Mouse (Mus musculus) gonadal fat pad, adult 2 months (tissue): ENCODE data around the gene Gpn2. TPM values are rescaled to one million over a fixed set of nuclear protein-coding genes. Genes with fewer than 3 reads are reported as not detected.

ENCODE experiments used
- DNase-seq: peaks from one replicate; pipeline ENCODE4 v3.0.0-alpha.2; 2012; ENCODE audit warnings: low read depth
- polyA plus RNA-seq: library from polyadenylated mRNA; depleted of rRNA; stranded (reverse); fragments of >200 nt; gene quantifications from 2 replicates; pipeline ENCODE4 v1.2.3, GENCODE M21; 2012; rRNA removed

Gpn2 gene
- polyA plus RNA-seq, 1 experiment, result 39.1 TPM

DNA sequence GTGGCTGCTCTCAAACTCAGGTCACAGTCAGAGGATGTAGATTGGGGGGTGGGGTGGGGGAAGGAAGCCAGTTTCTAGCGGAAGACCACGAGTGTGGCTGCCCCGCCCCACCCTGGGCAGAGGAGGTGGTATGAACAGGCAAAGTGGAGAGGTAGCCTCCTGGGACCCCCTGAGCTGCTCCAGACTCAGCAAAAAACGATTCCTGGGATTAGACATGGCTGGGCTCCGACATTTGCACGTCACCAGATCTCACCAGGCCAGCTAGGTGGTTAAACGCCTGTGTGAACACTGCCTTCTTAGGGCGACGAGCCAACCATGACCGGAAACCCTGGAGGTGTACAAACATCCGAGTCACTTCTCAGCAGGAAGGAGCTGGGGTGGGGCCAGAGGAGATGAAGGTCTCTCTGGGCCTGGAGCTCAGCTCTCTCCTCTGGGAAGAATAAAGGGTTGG is 41.5 kb downstream of the Gpn2 start:
- no peak for DNase-seq

DNA sequence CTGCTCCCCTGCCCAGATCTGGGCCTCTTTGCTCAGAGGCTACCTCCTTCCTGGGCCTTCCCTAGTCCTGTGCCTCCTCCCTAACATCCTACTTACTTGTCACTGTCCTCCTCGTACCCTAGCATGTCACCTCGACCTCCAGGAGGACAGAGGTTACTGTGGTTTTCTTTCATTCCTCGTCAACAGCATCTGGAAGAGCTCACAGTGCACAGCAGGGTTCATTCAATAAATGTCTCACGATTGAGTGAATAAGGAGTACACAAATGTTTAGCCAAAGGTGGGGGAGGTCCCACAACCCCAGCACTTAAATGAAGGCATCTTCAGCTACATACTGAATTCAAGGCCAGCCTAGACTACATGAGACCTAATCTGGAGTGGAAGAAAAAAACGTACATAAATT is 42.1 kb downstream of the Gpn2 start:
- DNase-seq, result no peak

DNA sequence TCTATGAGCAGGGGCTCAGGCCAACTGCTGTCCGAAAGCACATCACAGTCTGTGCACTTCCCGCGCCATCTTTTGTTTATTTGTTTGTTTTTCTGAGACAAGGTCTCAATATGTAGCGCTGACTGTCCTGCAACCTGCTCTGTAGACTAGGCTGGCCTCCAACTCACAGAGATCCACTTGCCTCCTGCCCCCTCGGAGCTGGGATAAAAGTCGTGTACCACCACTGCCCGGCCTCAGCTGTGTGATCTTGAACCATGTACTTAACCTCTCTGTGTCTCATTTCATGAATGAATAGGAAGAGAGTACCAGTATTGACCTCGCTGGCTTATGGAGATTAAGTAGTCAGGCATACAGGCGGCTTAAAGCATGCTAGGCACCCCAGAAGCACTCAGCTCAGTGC is 42.5 kb downstream of the Gpn2 start:
- no peak for DNase-seq

DNA sequence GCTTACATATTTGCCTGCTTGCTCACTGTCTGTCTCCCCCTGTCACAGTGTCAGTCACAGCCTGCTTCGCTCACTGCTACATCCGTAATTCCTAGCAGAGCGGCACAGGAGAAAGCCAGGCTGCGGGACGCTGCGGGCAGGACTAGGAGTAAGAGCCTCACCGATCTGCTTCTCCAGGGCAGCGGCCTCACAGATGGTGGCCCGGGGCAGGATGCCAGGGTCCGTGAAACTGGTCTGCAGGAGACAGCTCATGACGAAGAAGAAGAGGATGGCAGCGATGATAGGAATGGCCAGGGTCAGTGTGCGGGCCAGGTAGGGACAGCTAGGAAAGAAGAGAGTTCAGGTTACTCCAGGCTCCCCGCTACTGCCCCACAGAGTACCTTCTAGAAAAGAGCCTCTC is 42.9 kb downstream of the Gpn2 start:
- no peak for DNase-seq

DNA sequence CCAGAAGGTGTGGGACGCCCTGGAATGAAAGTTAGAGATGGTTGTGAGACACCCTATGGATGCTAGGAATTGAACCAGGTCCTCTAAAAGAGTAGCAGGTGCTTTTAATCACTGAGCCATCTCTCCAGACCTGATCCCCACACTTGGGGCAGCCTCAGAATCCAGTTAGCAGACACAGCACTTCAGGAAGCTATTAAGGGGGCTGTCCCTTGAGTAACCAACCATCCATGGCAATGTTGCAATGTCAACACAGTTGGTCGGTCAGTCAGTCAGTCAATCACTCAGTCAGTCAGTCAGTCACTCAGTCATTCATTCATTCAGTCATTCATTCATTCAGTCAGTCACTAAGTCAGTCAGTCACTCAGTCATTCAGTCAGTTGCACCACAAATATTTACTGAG is 44.4 kb downstream of the Gpn2 start:
- no peak for DNase-seq

DNA sequence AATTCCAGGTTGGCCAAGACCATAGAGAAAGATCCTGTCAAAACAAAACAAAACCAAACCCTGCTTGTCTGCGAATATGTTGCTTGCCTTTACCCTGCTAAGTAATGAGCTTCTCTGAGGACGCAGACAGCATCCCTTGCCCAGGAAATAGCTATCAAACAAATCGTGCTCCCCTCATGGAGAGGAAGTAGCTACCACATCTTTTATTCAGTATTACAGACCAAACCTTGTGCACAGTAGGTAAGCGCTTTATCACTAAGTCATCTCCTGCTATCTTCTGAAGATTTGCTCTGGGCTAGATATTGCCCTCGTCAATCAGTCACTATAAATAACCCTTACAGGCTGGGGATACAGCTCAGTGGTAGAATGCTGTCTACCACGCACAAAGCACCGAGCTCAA is 45.0 kb downstream of the Gpn2 start:
- no peak for DNase-seq

DNA sequence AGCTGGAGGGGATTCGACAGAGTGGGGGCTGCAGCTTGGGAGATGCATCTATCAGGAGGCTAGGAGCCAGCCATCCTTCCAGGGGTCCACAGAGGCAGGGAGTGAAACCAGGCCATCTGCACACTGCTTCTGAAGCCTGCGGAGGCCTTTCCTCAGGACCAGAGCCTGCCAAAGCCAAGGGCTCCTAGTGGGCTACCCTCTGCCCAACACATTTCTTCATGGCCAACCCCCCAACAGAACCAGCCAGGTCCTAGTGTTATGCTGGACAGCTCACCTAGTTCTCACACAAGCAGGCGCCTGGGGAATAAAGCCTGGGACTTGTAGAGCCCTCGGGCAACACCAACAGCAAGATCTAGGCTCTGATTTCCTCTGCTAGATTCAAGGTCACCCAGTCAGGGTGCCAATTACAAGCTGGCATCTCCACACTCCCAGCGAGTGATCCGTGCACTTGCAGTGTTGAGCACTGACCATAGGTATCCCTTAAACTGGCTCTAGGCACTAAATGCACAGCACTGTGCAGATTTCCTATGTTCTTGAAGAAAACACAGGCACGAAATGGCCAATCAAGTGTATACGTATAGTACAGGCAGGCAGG is 46.3 kb downstream of the Gpn2 start:
- DNase-seq, result no peak

DNA sequence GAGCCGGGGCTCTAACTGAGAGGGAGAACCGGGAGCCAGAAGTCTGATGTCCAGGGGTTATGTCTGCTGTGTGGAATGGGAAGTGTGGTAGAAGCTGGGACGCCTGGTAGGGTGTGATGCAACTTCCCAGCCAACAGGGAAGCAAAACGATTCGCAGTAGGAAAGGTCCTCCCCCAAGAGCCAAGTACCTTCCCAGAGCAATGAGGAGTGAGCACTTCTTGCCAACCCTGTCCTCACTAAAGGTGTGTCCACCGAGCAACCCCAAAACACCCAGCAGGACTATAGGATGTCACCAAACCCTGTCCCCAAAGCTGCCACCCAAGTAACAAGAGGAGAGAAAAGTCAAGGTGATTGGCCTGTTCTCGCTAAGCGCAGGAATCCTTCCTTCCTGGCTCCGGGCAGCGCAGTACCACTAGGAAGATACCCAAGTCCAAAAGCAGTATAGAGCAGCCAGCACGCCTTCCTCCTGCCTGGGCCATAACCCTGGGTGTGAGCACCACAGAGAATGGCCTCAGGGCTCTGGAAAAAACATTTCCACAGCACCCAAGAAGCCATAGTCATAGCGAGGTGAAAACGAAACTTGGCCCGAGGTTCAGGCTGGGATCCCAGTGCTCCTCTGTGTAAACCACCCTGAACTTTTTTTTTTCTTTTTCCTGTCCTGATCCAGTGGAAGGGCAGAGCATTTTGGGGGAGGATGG is 47.1 kb downstream of the Gpn2 start:
- DNase-seq, result no peak

DNA sequence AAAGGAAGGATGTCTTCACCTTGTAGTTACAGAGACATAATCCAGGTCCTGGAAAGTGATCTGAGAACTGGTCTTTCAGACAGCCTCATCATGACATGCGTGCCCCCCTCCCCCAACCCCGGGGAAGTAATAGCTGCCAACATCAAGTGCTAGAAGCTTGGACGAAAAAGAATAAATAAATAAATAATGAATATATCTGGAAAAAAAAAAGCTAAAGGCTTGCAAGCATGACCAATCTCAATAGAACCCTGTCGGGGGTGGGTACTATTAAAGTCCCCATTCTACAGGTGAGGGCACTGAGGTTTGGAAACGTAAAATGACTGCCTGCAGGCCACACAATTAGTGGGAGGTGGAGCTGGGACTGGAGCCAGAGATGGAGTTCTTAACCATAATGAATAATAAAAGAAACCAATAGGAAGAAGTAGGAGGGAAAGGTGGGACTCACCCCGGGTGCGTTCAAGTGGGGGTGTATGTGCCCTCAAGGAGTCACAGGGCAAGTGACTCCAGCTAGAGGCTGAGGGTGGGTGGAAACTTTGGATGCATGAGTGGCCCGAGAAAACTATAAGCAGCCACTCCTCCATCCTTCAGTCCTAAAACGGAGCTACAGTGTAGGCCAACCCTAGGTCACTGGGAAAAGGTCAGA is 47.7 kb downstream of the Gpn2 start:
- DNase-seq, result no peak

DNA sequence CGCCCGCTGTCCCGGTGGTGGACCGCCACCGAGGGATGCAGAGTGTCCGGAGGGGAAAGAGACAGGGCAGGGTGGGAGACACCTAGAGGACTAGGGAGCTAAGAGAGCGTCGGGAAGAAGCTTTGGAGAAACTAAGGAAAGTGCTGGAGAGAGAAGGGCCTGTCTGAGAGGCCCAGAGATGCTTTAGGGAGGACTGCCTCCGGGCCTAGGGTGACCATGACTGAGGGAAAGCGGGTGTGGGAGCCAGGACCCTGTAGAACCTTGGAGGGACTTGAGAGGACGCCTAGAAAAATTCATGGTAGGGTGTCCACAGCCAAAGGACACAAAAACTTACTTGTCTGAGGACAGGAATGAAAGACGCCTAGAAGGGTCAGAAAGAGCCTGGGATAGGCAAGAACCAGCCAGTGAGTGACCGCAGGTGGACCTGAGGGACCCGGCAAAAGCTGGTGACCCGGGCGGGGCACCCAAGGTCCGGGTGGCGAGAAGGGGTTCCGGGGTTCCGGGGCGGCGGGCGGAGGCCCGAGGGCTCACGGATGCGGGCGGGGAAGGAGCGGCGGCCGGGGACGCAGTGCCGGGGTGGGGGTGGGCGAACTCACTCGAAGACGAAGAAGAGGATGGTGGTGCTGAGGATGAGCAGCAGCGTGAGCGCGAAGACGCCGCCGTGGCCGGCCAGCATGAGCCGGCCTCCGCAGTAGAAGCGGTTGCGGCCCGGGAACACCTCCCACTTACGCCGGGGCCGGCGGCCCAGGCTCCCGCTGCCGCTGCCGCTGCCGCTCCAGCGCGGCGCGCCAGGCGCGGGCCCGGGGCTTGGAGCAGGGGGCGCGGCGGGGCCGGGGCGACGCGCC is 48.5 kb downstream of the Gpn2 start:
- no peak for DNase-seq

DNA sequence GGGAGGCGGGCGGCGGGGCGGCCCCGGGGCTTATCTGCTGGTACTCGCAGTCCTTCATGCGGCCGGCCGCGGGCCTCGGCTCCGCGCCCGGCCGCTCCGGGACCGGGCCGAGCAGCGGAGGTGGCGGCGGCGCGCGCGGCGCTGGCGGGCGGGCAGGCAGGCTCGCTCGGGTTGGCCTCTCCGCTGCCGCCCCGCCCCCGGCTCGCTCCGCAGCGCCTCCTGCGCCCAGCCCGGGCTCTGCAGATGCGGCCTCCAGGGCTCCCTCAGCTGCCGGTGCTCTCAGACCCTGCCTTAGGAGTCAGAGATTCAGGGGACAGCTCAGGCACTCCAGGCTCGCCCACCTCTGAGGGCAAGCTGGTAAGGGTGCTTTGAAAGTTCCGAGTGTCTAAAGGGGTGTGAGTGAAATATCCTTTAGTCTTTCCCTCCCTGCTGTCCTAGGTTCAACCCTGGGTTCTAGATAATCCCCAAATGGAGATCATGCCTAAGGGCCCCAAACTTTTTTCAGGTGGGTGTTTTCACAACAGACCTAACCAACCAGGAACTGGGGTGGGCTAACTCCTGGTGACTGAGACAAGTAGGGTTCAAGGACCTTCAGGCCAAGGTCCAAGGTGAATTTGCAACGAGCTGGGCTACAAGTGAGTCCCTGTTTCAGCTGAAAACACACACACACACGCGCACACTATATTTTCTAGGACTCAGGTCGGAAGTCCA is 49.3 kb downstream of the Gpn2 start:
- DNase-seq, result no peak

DNA sequence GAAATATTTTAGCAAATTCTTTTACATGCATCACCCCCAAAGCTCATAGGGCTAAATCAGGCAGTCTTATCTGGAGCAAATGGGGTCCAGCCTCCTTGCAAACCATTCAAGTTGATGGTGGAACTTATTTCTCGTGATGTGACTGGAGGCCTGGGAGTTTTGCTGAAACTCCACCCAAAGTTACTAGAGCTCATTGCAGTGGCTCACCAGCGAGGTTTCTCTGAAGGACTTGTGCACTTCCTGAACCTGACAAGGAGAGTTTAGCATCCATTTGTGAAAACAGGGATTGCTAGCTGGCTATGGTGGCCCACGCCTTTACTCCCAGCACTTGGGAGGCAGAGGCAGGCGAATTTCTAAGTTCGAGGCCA is 49.9 kb downstream of the Gpn2 start:
- no peak for DNase-seq

Other genes with a start within 250 kb of the Gpn2 start
- gene Wdtc1, start 230.9 kb upstream of the Gpn2 start, polyA plus RNA-seq, result 31.8 and 40.8 TPM in 2 replicates
- gene Slc9a1, start 214.7 kb upstream of the Gpn2 start, polyA plus RNA-seq, result 29.3 and 39.6 TPM in 2 replicates
- 4.6 and 5.2 TPM in 2 replicates for gene Tent5b, start 104.2 kb upstream of the Gpn2 start, polyA plus RNA-seq
- 4.2 and 5.2 TPM in 2 replicates for gene Trnp1, start 85.8 kb upstream of the Gpn2 start, polyA plus RNA-seq
- gene Kdf1, start 65.4 kb upstream of the Gpn2 start, polyA plus RNA-seq, result 19.2 and 33.4 TPM in 2 replicates
- gene Nudc, start 38.4 kb upstream of the Gpn2 start, polyA plus RNA-seq, result 43.9 and 66.0 TPM in 2 replicates
- not detected in 2 replicates for gene Nr0b2, start 31.0 kb upstream of the Gpn2 start, polyA plus RNA-seq
- gene Gpatch3, start 9.6 kb upstream of the Gpn2 start, polyA plus RNA-seq, result 4.1 and 4.2 TPM in 2 replicates
- gene Sfn, start 17.8 kb downstream of the Gpn2 start, polyA plus RNA-seq, result 29.2 and 32.6 TPM in 2 replicates
- gene Zdhhc18, start 65.8 kb downstream of the Gpn2 start, polyA plus RNA-seq, result 20.3 and 28.7 TPM in 2 replicates
- 13.3 and 14.5 TPM in 2 replicates for gene Pigv, start 88.3 kb downstream of the Gpn2 start, polyA plus RNA-seq
- gene Arid1a, start 172.4 kb downstream of the Gpn2 start, polyA plus RNA-seq, result 29.7 and 49.4 TPM in 2 replicates